Mouse (Mus musculus): ENCODE results near the gene Cage1.

Cage1 gene

DNA sequence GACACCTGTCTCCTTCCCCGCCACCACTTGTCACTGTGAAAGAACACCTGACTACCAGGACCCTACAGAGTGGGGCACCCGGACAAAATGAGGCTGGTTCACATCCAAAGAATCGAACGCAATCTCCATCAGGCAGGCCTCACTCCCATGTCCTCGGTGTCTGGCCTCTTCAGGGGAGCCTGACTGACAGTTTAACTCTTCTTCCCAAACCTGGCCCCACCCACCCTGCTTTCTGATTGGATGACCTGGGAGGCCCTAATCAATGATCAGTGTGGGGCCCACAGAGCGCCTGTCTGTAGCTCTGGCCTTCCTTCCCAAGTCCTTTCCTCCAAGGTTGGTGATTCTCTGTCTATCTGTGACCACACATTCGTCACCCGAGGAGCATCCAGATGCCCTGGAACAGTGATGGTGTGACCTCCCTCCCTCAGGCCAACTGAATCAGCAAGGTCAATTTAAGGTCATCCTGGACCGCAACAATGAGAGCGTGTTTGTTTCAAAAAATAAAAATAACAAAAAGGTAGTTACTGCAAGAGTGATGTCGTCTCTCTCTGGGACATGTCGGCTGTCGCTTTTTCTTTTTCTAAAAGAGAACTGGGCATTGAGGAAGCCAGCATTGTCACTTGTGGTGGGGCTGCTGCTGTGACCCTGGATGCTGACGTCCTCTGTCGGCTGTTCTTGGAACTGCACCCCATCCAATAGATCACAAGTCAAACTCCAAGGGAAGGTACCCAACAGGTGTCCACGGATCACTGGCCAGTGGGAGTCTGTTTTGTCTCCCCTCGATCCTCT is 71.5 kb downstream of the Cage1 start:
- DNase-seq (ENCODE audit: low read depth) = peak; percentile 34

DNA sequence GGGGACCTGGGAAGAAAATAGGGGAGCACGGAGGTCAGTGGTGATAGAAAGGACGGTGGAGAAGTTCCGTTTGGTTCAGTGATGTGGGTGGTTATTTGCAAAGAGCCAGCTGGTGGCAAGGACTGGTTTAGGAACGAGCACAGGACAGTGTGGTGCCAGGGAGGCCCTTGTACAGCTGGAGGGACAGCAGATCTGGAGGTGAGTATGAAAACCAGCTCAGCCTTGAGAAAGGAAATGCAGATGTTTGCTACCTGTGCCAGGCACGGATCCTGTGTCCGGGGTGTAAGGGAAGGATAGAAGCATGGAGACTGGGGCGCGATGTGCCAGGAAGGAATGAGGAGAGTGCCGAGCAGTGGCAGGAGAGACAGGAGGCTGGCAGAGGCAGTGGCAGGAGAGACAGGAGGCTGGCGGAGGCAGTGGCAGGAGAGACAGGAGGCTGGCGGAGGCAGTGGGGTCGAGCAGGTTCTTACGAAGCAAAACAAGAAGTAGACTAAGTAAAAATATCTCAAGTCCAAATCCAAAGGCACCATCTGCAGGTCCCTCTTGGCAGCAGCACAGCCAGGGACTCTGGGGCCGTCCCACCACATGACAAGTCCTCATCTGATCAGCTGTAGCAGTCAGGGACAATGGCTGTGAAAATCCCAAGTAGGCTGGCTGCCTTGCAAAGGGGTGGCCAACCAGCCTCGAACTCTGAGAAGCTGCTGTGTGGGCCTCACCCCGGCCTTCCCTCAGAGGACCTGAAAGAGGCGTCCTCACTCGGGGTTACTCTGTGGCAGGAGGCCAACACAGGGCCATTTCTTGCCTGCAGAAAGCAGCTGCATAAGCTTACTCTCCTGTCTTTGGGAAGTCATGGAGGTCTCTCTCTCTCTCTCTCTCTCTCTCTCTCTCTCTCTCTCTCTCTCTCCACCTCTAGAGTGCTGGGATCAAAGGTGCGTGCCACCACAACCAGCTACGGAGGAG is 72.5 kb downstream of the Cage1 start:
- DNase-seq (ENCODE audit: low read depth) = no peak

DNA sequence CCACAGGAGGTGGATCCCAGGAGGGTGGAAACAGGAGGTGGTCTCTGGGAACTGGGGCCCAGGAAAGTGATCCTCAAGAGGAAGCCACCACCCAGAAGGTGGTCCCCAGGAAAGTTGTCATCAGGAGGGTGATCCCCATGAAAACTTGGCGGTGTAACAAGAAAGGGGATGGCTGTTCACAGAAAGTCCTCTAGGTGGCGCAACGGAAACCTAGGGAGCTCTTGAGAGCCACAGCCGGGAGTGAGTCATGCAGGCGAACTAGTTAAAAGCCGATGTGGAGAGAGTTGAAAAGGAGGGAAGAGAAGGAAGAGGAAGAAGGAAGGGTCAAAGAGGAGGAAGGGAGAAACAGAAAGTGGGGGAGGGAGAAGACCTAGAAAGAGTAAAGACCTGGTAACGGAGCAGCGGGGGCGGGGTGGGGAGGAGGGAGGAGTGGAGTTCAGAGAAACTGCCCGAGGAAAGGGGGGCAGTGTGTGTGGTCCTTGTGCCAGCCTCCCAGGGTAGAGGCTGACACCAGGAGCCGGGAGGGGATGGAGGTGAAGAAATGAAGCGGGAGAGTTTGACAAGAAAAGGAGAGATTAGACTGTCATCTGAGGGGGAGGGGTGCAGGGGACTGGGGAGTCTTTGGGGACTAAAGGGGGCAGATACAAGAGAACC is 73.4 kb downstream of the Cage1 start:
- peak; percentile 91 for DNase-seq (ENCODE audit: low read depth)

DNA sequence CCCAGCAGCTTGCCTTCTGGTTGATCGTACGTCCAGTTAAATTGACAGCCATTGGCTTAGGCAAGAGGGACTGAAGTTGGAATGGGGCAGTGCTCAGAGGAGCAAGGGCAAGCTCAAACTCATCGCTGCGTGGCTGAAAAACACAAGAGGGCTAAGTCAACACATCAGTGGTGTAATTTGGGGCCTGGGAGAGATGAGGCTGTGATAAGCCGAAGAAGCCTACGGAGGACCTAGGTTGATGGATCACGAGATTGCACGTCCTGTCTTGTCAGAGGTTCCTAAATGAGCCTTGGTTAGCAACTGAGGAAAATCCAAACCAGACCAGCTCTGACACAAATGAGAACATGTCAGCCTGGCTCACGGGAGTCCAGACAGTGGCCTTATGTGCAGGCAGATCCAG is 74.3 kb downstream of the Cage1 start:
- no peak for DNase-seq (ENCODE audit: low read depth)

DNA sequence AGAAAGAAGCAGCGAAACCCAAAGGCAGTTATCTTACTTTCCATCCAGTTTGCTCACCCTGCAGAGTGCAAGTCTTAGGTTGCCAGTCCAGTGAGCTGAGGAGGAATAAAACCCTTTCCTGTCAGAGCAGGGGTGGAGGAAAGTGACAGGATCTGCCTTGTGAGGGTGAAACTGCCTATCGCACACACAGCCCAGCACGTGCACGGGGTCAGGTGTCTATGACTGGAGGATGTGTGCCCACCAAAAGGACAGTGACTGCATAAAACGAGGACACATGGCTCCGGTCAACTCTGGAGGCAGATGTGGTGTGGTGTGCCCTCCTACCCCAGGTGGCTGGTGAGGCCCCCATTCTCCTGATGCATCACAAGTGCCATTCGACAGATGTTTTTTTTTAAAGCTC is 76.9 kb downstream of the Cage1 start:
- DNase-seq (ENCODE audit: low read depth) = no peak

DNA sequence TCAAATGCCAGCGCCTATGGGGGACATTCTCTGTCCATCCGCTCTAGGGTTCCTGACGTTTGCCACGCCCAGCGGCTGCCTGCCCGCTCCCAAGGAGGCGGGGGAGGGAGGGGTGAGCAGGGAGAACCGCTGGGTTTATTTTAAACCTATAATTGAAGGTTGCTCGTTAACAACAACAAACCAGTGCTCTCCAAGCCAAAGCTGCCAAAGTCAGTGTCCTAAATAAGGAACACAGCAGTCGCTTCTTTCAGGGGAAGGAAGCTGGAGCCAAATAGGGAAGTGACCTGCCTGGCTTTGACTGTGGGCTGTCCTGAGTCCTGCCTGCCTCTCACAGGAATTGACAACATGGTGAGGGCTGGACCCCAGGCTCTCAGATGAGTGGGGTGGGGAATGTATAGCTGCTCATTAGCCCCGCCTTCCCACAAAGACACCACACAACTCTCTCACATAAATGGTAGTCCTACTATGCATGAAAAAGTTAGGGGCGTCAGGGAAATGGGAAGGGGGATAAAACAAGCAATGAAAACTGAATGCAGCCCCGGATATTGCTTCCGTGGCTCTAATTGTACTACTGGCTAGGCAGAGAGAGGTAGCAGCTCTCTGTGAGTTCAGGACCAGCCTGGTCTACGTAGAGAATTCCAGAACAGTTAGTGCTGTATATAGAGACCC is 77.5 kb downstream of the Cage1 start:
- DNase-seq (ENCODE audit: low read depth) = no peak

DNA sequence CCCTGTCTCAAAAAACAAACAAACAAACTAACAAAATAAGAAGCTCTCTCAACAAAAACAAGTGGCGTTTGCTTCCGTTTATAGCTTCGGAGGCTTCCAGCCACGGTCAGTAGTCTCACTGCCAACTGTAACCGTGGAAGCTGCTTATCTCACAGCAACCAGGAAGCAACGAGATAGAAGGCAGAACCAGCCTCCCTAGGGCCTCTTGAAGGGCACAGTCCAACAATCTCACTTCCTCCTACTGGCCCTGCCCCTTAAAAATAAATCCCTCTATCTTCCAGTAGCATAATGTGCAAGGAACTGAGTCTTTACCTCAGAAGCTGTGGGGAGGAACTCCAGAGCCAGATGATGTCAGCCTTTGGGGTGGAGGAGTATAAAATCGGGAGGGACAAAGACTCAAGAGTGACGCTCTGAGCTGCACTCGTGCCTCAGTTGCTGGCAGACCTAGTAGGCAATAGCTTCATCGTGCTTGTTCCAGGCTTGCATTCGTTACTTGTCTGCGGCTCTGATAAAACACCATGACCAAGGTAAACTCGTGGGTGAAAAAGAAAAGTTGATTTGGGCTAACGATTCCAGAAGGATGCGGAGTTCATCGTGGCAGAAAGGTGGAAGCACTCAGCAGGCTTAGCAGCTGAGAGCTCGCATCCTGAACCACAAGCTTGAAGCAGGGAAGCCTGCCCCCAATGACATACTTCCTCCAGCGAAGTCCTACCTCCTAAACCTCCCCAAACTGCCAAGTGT is 78.2 kb downstream of the Cage1 start:
- DNase-seq (ENCODE audit: low read depth) = no peak
